Mouse (Mus musculus) left cerebral cortex, postnatal 25 days (tissue): ENCODE results near the gene Tiam2. TPM values are rescaled to one million over a fixed set of nuclear protein-coding genes. Genes with fewer than 3 reads are reported as not detected.

Experiments used
- DNase-seq, 2 experiments: peaks; one replicate each; pipeline ENCODE4 v3.0.0; 2022; ENCODE audit warnings: low spot score in 2 of 2, mixed read lengths in 1 of 2
- intact Hi-C: fragments of 180-260 bp; cut with DNase I; formaldehyde crosslinking; loops from one replicate; pipeline ENCODE4 v1.15.1; 2025
- total RNA-seq, 2 experiments: library from RNA; stranded (reverse); gene quantifications; 2 replicates each; pipeline ENCODE4 v1.2.3; 2021

Tiam2 gene
- total RNA-seq: 10 to 100 TPM; 83.6 to 93.5 TPM

GRCm38 (mm10) chr17:3326148-3326902 is at the start of gene Tiam2:
Tiam2 (plus strand) TSS chr17:3326573.
- DNase-seq: no peak
- intact Hi-C loops: no loop called here

- intact Hi-C loops: loop anchor here (5.0 kb wide), 1 partner anchor 72 kb away; no protein-coding TSS in a partner anchor
- DNase-seq: no peak
Measured at GRCm38 (mm10) chr17:3280321-3280720, 46.1 kb upstream of the Tiam2 start.

- intact Hi-C loops: loop anchor here (5.0 kb wide), 1 partner anchor 70 kb away; no protein-coding TSS in a partner anchor
Measured at GRCm38 (mm10) chr17:3281939-3282338, 44.4 kb upstream of the Tiam2 start.

GRCm38 (mm10) chr17:3285030-3285671 is 41.2 kb upstream of the Tiam2 start:
- intact Hi-C loops: loop anchor here (5.0 kb wide), 1 partner anchor 162 kb away; no protein-coding TSS in a partner anchor
- DNase-seq: peak in 1 of 2 experiments; percentile 22

More at GRCm38 (mm10) chr17:3281939-3282338, 44.4 kb upstream of the Tiam2 start:
- no peak for DNase-seq

GRCm38 (mm10) chr17:3286123-3286825 is 40.1 kb upstream of the Tiam2 start:
- no peak for DNase-seq
- intact Hi-C loops: loop anchor here (5.0 kb wide), 1 partner anchor 161 kb away; no protein-coding TSS in a partner anchor

- intact Hi-C loops: loop anchor here (5.0 kb wide), 1 partner anchor 159 kb away; no protein-coding TSS in a partner anchor
Measured at GRCm38 (mm10) chr17:3288341-3288740, 38.0 kb upstream of the Tiam2 start.

GRCm38 (mm10) chr17:3295097-3295496 is 31.3 kb upstream of the Tiam2 start:
- DNase-seq: no peak
- intact Hi-C loops: no loop called here

More at GRCm38 (mm10) chr17:3288341-3288740, 38.0 kb upstream of the Tiam2 start:
- DNase-seq: peak; percentile 47 to 73

- intact Hi-C loops: no loop called here
- no peak for DNase-seq
Measured at GRCm38 (mm10) chr17:3299487-3299886, 26.9 kb upstream of the Tiam2 start.

GRCm38 (mm10) chr17:3305926-3306325 is 20.4 kb upstream of the Tiam2 start:
- intact Hi-C loops: no loop called here
- DNase-seq: no peak

- DNase-seq: peak; percentile 64 to 67
- intact Hi-C loops: no loop called here
Measured at GRCm38 (mm10) chr17:3313711-3314624, 12.4 kb upstream of the Tiam2 start.

- DNase-seq: no peak
- intact Hi-C loops: no loop called here
Measured at GRCm38 (mm10) chr17:3314625-3315020, 11.8 kb upstream of the Tiam2 start.

- intact Hi-C loops: no loop called here
- no peak for DNase-seq
Measured at GRCm38 (mm10) chr17:3315581-3315980, 10.8 kb upstream of the Tiam2 start.

GRCm38 (mm10) chr17:3326903-3327279 is 518 bp downstream of the Tiam2 start:
- no peak for DNase-seq
- intact Hi-C loops: no loop called here

- DNase-seq: no peak
- intact Hi-C loops: no loop called here
Measured at GRCm38 (mm10) chr17:3327335-3327734, 962 bp downstream of the Tiam2 start.

GRCm38 (mm10) chr17:3328820-3329219 is 2.4 kb downstream of the Tiam2 start:
- intact Hi-C loops: no loop called here
- DNase-seq: peak in 1 of 2 experiments; percentile 16

GRCm38 (mm10) chr17:3329429-3329828 is 3.1 kb downstream of the Tiam2 start:
- intact Hi-C loops: no loop called here
- DNase-seq: no peak

GRCm38 (mm10) chr17:3331721-3332461 is 5.5 kb downstream of the Tiam2 start:
- DNase-seq: peak in 1 of 2 experiments; percentile 49
- intact Hi-C loops: no loop called here

GRCm38 (mm10) chr17:3336161-3336739 is 9.9 kb downstream of the Tiam2 start:
- no peak for DNase-seq

More at GRCm38 (mm10) chr17:3336161-3336739, 9.9 kb downstream of the Tiam2 start:
- intact Hi-C loops: no loop called here
